Mouse (Mus musculus): Measurements from ENCODE around the gene Slc13a2. TPM values are rescaled to one million over a fixed set of nuclear protein-coding genes. Genes with fewer than 3 reads are reported as not detected.

Slc13a2 gene
- polyA plus RNA-seq, 1 experiment from 2014 or later, result not detected

- WGBS, result 88% methylated on average over 10 of the region's 10 CpGs
- H3K4me3 ChIP-seq, result no peak overlapping the region
- no peak overlapping the region for H3K9ac ChIP-seq
- no peak overlapping the region for H3K4me2 ChIP-seq
- H3K27me3 ChIP-seq (replicated peaks), result peaks cover 14% of the 10 kb centered on the region; the same call in 1 of the 2 replicates
- H3K27ac ChIP-seq (replicated peaks), result no peak overlapping the region
- H3K4me1 ChIP-seq, result peaks cover 7% of the 10 kb centered on the region
- no peak for ATAC-seq (ENCODE audit: extremely low read depth, insufficient number of reproducible peaks, low FRiP score, low TSS enrichment)
- H3K36me3 ChIP-seq, result no peaks in the 10 kb centered on the region
- no peaks in the 10 kb centered on the region for H3K9me3 ChIP-seq
These were observed 9.2 kb upstream of the Slc13a2 start for GRCm38 (mm10) chr11:78431176-78431575.

GRCm38 (mm10) chr11:78430195-78430878 is 8.3 kb upstream of the Slc13a2 start:
- H3K27ac ChIP-seq (replicated peaks), result no peak overlapping the region
- 39% methylated on average over 11 of the region's 11 CpGs for WGBS

DNA sequence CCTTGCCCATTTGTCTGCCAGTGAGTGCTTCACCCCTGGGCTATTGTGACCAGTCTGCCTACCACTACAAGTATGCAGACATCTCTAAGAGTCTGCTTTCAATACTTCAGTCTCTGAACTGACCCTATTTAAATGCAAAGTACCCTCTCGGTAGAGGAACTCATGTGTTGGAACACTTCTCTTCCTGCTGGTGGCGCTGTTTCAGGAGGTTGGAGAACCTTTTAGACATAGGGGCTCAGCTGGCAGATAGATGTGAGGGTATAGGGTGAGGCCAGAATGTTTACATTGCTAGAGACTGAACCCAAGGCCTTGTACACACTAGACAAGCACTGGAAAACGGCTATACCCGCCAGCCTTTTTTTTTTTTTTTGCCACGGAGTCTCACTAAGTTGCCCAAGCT is 6.3 kb upstream of the Slc13a2 start:
- Histone ChIP-seq H3K27ac (replicated peaks) (no peak overlapping the region), H3K9me3 (no peaks in the 10 kb centered on the region), H3K4me3 (no peak overlapping the region), H3K4me2 (no peak overlapping the region), H3K27me3 (replicated peaks) (peaks cover 3% of the 10 kb centered on the region; the same call in 1 of the 2 replicates), H3K9ac (no peak overlapping the region), H3K4me1 (no peaks in the 10 kb centered on the region), H3K36me3 (no peaks in the 10 kb centered on the region)
- 74% methylated on average over 5 of the region's 5 CpGs for WGBS
- ATAC-seq (ENCODE audit: extremely low read depth, insufficient number of reproducible peaks, low FRiP score, low TSS enrichment), result no peak

More at GRCm38 (mm10) chr11:78430195-78430878, 8.3 kb upstream of the Slc13a2 start:
- peaks cover 11% of the 10 kb centered on the region; the same call in 1 of the 2 replicates for H3K27me3 ChIP-seq (replicated peaks)
- no peaks in the 10 kb centered on the region for H3K4me1 ChIP-seq
- H3K9ac ChIP-seq, result no peak overlapping the region
- H3K4me3 ChIP-seq, result no peak overlapping the region
- H3K4me2 ChIP-seq, result no peak overlapping the region
- ATAC-seq (ENCODE audit: extremely low read depth, insufficient number of reproducible peaks, low FRiP score, low TSS enrichment), result no peak
- no peaks in the 10 kb centered on the region for H3K9me3 ChIP-seq
- no peaks in the 10 kb centered on the region for H3K36me3 ChIP-seq

DNA sequence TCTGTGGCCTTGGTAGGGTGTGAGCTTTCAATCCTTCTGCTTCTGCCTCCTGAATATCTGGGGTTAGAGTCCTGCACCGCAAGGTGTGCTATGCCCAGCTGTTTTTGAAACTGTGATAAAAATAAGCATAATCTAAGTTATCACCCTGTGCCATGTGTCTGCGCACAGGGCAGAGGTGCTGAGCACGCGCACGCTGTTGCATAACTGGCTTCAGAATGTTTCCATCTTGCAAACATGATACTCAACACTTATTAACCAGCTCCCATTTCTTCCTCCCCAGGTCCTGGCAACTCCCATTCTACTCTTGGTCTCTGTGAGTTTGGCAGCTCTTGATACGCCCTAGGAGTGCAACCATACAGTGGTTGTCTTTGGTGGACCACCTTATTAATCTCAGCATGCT is 5.6 kb upstream of the Slc13a2 start:
- H3K36me3 ChIP-seq, result no peaks in the 10 kb centered on the region
- ATAC-seq (ENCODE audit: extremely low read depth, insufficient number of reproducible peaks, low FRiP score, low TSS enrichment), result no peak
- H3K27ac ChIP-seq (replicated peaks), result no peak overlapping the region
- H3K4me2 ChIP-seq, result no peak overlapping the region
- 91% methylated on average over 6 of the region's 6 CpGs for WGBS
- H3K27me3 ChIP-seq (replicated peaks), result peaks cover 6% of the 10 kb centered on the region
- H3K9ac ChIP-seq, result no peak overlapping the region
- no peaks in the 10 kb centered on the region for H3K9me3 ChIP-seq
- H3K4me3 ChIP-seq, result no peak overlapping the region
- H3K4me1 ChIP-seq, result no peaks in the 10 kb centered on the region

- Histone ChIP-seq H3K27ac (replicated peaks) (no peak overlapping the region), H3K4me2 (no peak overlapping the region), H3K4me1 (no peaks in the 10 kb centered on the region), H3K9ac (no peak overlapping the region), H3K27me3 (replicated peaks) (peaks cover 27% of the 10 kb centered on the region), H3K4me3 (no peak overlapping the region), H3K9me3 (no peaks in the 10 kb centered on the region), H3K36me3 (no peaks in the 10 kb centered on the region)
- ATAC-seq (ENCODE audit: extremely low read depth, insufficient number of reproducible peaks, low FRiP score, low TSS enrichment), result no peak
- 79% methylated on average over 1 of the region's 1 CpGs for WGBS
These were observed 3.6 kb upstream of the Slc13a2 start for GRCm38 (mm10) chr11:78425572-78425971.

GRCm38 (mm10) chr11:78424352-78424751 is 2.3 kb upstream of the Slc13a2 start:
- no peaks in the 10 kb centered on the region for H3K9me3 ChIP-seq
- H3K27me3 ChIP-seq (replicated peaks), result peaks cover 38% of the 10 kb centered on the region
- no peak overlapping the region for H3K4me3 ChIP-seq
- H3K9ac ChIP-seq, result no peak overlapping the region
- H3K4me2 ChIP-seq, result no peak overlapping the region
- 54% methylated on average over 2 of the region's 2 CpGs for WGBS
- ATAC-seq (ENCODE audit: extremely low read depth, insufficient number of reproducible peaks, low FRiP score, low TSS enrichment), result no peak
- H3K4me1 ChIP-seq, result no peaks in the 10 kb centered on the region
- H3K36me3 ChIP-seq, result no peaks in the 10 kb centered on the region
- H3K27ac ChIP-seq (replicated peaks), result no peak overlapping the region

DNA sequence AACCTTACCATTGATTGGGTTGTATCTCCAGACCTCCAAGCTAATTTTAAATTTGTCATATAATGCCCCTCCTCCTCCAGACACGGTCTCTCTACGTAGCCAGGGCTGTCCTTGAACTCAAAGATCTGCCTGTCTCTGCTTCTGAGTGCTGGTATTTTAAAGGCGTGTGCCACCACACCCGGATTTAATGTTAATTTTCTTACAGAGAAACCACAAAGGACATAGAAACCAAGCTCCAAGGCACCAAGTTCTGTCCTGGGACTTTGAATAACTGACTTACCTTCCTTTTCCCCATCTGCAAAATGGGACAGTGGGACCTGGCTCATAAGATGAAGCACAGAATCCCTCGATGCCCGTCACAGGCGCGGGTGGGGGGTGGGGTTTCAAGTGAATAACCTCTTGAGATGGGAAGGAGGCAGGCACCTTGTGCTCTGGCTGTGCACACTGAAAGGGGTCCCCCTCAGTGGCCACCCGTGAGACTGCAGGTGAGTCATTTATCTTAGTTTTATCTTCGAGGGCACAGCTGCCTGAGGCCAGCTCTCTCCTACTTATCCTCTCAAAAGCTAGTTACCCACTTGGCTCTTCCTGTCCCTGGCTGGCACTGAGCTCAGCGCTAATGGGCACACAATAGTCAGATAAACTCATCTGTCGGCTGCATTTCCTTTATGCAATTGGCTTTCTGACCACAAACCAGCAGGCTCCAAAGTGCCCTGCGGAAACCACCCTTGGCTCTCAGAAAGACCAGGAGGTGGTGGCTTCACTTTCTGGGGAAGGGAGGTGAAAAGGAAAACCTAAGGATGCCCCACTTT is 612 bp downstream of the Slc13a2 start:
- Histone ChIP-seq H3K4me1 (no peaks in the 10 kb centered on the region), H3K27ac (replicated peaks) (no peak overlapping the region), H3K4me3 (no peak overlapping the region), H3K27me3 (replicated peaks) (peaks cover 56% of the 10 kb centered on the region), H3K4me2 (no peak overlapping the region), H3K9ac (no peak overlapping the region), H3K36me3 (no peaks in the 10 kb centered on the region), H3K9me3 (no peaks in the 10 kb centered on the region)
- WGBS, result 51% methylated on average over 13 of the region's 13 CpGs
- ATAC-seq (ENCODE audit: extremely low read depth, insufficient number of reproducible peaks, low FRiP score, low TSS enrichment), result no peak

GRCm38 (mm10) chr11:78420263-78420889 is 1.6 kb downstream of the Slc13a2 start:
- Histone ChIP-seq H3K9ac (no peak overlapping the region), H3K27me3 (replicated peaks) (peaks cover 60% of the 10 kb centered on the region), H3K27ac (replicated peaks) (no peak overlapping the region), H3K4me1 (no peaks in the 10 kb centered on the region), H3K4me2 (no peak overlapping the region), H3K36me3 (no peaks in the 10 kb centered on the region), H3K4me3 (no peak overlapping the region), H3K9me3 (no peaks in the 10 kb centered on the region)
- WGBS, result 43% methylated on average over 12 of the region's 12 CpGs
- no peak for ATAC-seq (ENCODE audit: extremely low read depth, insufficient number of reproducible peaks, low FRiP score, low TSS enrichment)

DNA sequence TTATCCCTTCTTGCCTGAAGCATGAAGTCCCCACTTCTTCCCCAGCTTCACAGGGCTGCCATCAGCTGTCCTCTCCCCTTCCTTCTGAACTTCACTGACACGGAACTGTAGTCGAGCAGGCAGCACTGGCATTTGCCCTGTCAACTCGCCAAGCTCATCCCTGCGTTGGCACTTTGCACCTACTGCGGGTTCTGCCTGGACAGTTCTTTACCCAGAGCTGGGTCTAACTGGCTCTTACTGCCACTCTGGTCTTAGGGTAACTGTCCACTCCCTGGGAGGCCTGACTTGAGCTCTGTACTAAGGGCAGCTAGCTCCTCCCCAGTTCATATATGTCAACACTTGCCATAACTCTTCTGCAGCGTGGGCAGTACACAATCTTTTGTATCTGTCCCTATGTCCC is 5.2 kb downstream of the Slc13a2 start:
- Histone ChIP-seq H3K4me3 (no peak overlapping the region), H3K4me1 (no peaks in the 10 kb centered on the region), H3K36me3 (no peaks in the 10 kb centered on the region), H3K4me2 (no peak overlapping the region), H3K9me3 (no peaks in the 10 kb centered on the region), H3K27me3 (replicated peaks) (peaks cover 61% of the 10 kb centered on the region), H3K9ac (no peak overlapping the region), H3K27ac (replicated peaks) (no peak overlapping the region)
- WGBS, result 70% methylated on average over 6 of the region's 6 CpGs
- ATAC-seq (ENCODE audit: extremely low read depth, insufficient number of reproducible peaks, low FRiP score, low TSS enrichment), result no peak

- Histone ChIP-seq H3K36me3 (no peaks in the 10 kb centered on the region), H3K27ac (replicated peaks) (no peak overlapping the region), H3K9me3 (no peaks in the 10 kb centered on the region), H3K4me1 (no peaks in the 10 kb centered on the region), H3K9ac (no peak overlapping the region), H3K4me2 (no peak overlapping the region), H3K27me3 (replicated peaks) (peaks cover 31% of the 10 kb centered on the region; the same call in 1 of the 2 replicates), H3K4me3 (no peak overlapping the region)
- 67% methylated on average over 6 of the region's 6 CpGs for WGBS
- ATAC-seq (ENCODE audit: extremely low read depth, insufficient number of reproducible peaks, low FRiP score, low TSS enrichment), result no peak
These were observed 9.2 kb downstream of the Slc13a2 start for GRCm38 (mm10) chr11:78412861-78413260.

- H3K9ac ChIP-seq, result no peak overlapping the region
- WGBS, result 71% methylated on average over 6 of the region's 6 CpGs
- H3K27me3 ChIP-seq (replicated peaks), result peaks cover 29% of the 10 kb centered on the region; the same call in 1 of the 2 replicates
- ATAC-seq (ENCODE audit: extremely low read depth, insufficient number of reproducible peaks, low FRiP score, low TSS enrichment), result no peak
- H3K36me3 ChIP-seq, result no peaks in the 10 kb centered on the region
- H3K4me2 ChIP-seq, result no peak overlapping the region
- H3K4me1 ChIP-seq, result no peaks in the 10 kb centered on the region
- no peak overlapping the region for H3K4me3 ChIP-seq
- no peaks in the 10 kb centered on the region for H3K9me3 ChIP-seq
- H3K27ac ChIP-seq (replicated peaks), result no peak overlapping the region
These were observed 9.6 kb downstream of the Slc13a2 start for GRCm38 (mm10) chr11:78412324-78412850.

Measured in heart, embryonic 13.5 days (tissue).